10 mouse cellular contexts compared by ENCODE assay signal in the genomic region with DNA sequence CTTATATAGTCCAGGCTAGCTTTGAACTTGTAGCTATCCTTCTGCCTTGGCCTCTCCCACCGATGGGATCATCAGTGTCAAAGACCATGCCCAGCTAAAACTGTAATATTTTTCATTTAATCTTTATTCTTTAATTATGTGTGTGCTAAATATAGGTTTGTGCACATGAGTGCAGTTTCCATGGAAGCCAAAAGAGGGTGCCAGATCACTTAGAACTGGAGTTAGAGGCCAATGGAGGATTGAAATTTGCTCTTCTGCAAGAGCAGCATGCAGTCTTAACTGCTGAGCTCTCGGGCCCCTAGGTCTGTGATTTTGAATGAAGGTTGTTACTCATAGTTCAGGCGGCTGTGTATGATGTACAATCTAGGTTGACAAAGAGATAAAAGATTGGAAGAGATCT.
DNase-seq lines count a peak whose midpoint lies in the region; ATAC-seq and TF ChIP-seq lines count a peak whose summit lies in the region.
"Had no signal": no experiment of that assay in that cellular context is flagged by ENCODE, and none has a peak within 500 bp of the region (broad histone marks: within the 10 kb centered on the region; RNA-seq: fewer than 3 reads in every experiment).

No protein-coding gene starts in this region.

- no peaks in the 10 kb centered on the region for H3K9me3 ChIP-seq in kidney, embryonic 15.5 days (replicated peaks)
- H3K9me3 ChIP-seq in MEL (replicated peaks; ENCODE audit: insufficient read depth, low read length), result no peaks in the 10 kb centered on the region
- H3K9me3 ChIP-seq in forebrain, embryonic 10.5 days, result no peaks in the 10 kb centered on the region
- H3K9me3 ChIP-seq: heart, embryonic 10.5 days; neural tube, embryonic 12.5 days had no signal

- no peaks in the 10 kb centered on the region for H3K27me3 ChIP-seq in kidney, embryonic 15.5 days
- no peaks in the 10 kb centered on the region; a peak in 1 of 4 replicates for H3K27me3 ChIP-seq in MEL (ENCODE audit: control insufficient read depth in 1 of 2, insufficient read depth in 2 of 2, low read length in 2 of 2)
- no peaks in the 10 kb centered on the region for H3K27me3 ChIP-seq in forebrain, embryonic 10.5 days (ENCODE audit: poor library complexity, severe bottlenecking)
- H3K27me3 ChIP-seq: neural tube, embryonic 12.5 days had no signal

- TF ChIP-seq RAD21 in MEL (IDR thresholded peaks at IDR 0.05; ENCODE audit: low read depth, low read length), result peak; percentile 54

- WGBS in kidney, embryonic 15.5 days, result 75% methylated on average over 3 of the region's 3 CpGs
- 75% methylated on average over 3 of the region's 3 CpGs for WGBS in forebrain, embryonic 10.5 days

- no peak overlapping the region for H3K4me2 ChIP-seq in kidney, embryonic 15.5 days
- H3K4me2 ChIP-seq: neural tube, embryonic 12.5 days had no signal

- H3K4me1 ChIP-seq in kidney, embryonic 15.5 days, result no peaks in the 10 kb centered on the region
- H3K4me1 ChIP-seq in MEL (ENCODE audit: control insufficient read depth in 1 of 2, insufficient read depth in 2 of 2, low read length in 2 of 2), result no peaks in the 10 kb centered on the region
- peaks cover 2% of the 10 kb centered on the region; the same call in 1 of the 2 replicates for H3K4me1 ChIP-seq in forebrain, embryonic 10.5 days
- H3K4me1 ChIP-seq: heart, embryonic 10.5 days; neural tube, embryonic 12.5 days had no signal

- no peaks in the 10 kb centered on the region for H3K36me3 ChIP-seq in kidney, embryonic 15.5 days
- no peaks in the 10 kb centered on the region for H3K36me3 ChIP-seq in MEL (ENCODE audit: control insufficient read depth in 1 of 2, insufficient read depth in 2 of 2, low read length in 2 of 2)
- no peaks in the 10 kb centered on the region for H3K36me3 ChIP-seq in forebrain, embryonic 10.5 days (replicated peaks)
- H3K36me3 ChIP-seq: heart, embryonic 10.5 days; neural tube, embryonic 12.5 days had no signal

- TF ChIP-seq CTCF in MEL (IDR thresholded peaks at IDR 0.05 in 2 of 3, conservative IDR thresholded peaks at IDR 0.05 in 1 of 3; ENCODE audit: control insufficient read depth in 1 of 3, insufficient read depth in 1 of 3, low read depth in 2 of 3, low read length in 3 of 3, poor library complexity in 1 of 3, severe bottlenecking in 1 of 3), result peak in 2 of 3 experiments; percentile 11 to 45; a peak in 2 of 6 replicates

- no peak overlapping the region for H3K27ac ChIP-seq in kidney, embryonic 15.5 days
- no peak overlapping the region for H3K27ac ChIP-seq in MEL (ENCODE audit: control insufficient read depth, low read depth, low read length)
- H3K27ac ChIP-seq in forebrain, embryonic 10.5 days, result no peak overlapping the region
- H3K27ac ChIP-seq: heart, embryonic 10.5 days; neural tube, embryonic 12.5 days had no signal

- peak; percentile 9 for DNase-seq in kidney, adult 9 months
- DNase-seq in A20 (ENCODE audit: low read depth, low spot score) (peak; percentile 3), MEL (ENCODE audit: low read depth, low spot score) (peak; percentile 19)
- peak; percentile 4 for DNase-seq in induced T-regulatory cell, adult 2 months (ENCODE audit: low read depth)
- DNase-seq in spleen, postnatal 10 days (ENCODE audit: low spot score in 2 of 2), result no peak
- no peak for DNase-seq in forebrain, embryonic 10.5 days (ENCODE audit: extremely low spot score, low spot score)
- DNase-seq: adrenal gland, adult 2 months had no signal

- no peak for TF ChIP-seq EP300 in MEL (IDR thresholded peaks at IDR 0.05; ENCODE audit: low read depth in 1 of 2, low read length in 2 of 2)

- ATAC-seq in kidney, embryonic 15.5 days (replicated peaks; ENCODE audit: low FRiP score), result no peak

- no peak overlapping the region for H3K9ac ChIP-seq in kidney, embryonic 15.5 days
- no peak overlapping the region for H3K9ac ChIP-seq in MEL (ENCODE audit: control insufficient read depth, low read depth, low read length, poor library complexity, severe bottlenecking)
- H3K9ac ChIP-seq: neural tube, embryonic 12.5 days had no signal

- TF ChIP-seq POLR2A in MEL (IDR thresholded peaks at IDR 0.05; ENCODE audit: control insufficient read depth in 1 of 2, insufficient read depth in 1 of 2, low read depth in 1 of 2, low read length in 2 of 2, poor library complexity in 1 of 2), result no peak

- no peak overlapping the region for H3K4me3 ChIP-seq in kidney, embryonic 15.5 days (replicated peaks)
- no peak overlapping the region for H3K4me3 ChIP-seq in MEL (ENCODE audit: control insufficient read depth in 1 of 2, insufficient read depth in 1 of 2, low read depth in 2 of 2, low read length in 2 of 2)
- H3K4me3 ChIP-seq in forebrain, embryonic 10.5 days, result no peak overlapping the region
- H3K4me3 ChIP-seq: heart, embryonic 10.5 days; neural tube, embryonic 12.5 days had no signal

- H3K79me2 ChIP-seq in MEL (ENCODE audit: control insufficient read depth, insufficient read depth, low read length, poor library complexity), result no peaks in the 10 kb centered on the region

TF ChIP-seq in MEL, 35 proteins besides CTCF, POLR2A, EP300 and RAD21:
- no peak for TF ChIP-seq MEF2A (IDR thresholded peaks at IDR 0.05; ENCODE audit: extremely low read depth, insufficient replicate concordance, low read depth, low read length, poor library complexity, severe bottlenecking)
- no peak for TF ChIP-seq ELF1 (IDR thresholded peaks at IDR 0.05; ENCODE audit: low read depth, low read length)
- TF ChIP-seq SMC3 (IDR thresholded peaks at IDR 0.05; ENCODE audit: low read depth, low read length), result peak; percentile 33
- TF ChIP-seq MAX (IDR thresholded peaks at IDR 0.05; ENCODE audit: low read length), result no peak
- no peak for TF ChIP-seq ZKSCAN1 (IDR thresholded peaks at IDR 0.05; ENCODE audit: low read depth, low read length)
- TF ChIP-seq HCFC1 (IDR thresholded peaks at IDR 0.05; ENCODE audit: low read depth, low read length), result no peak
- 0 out of 2 replicates have a peak, but pooled peaks have one; percentile 12 for TF ChIP-seq ZC3H11A (IDR thresholded peaks at IDR 0.05; ENCODE audit: low read depth, low read length)
- no peak for TF ChIP-seq MXI1 (IDR thresholded peaks at IDR 0.05; ENCODE audit: low read depth, low read length)
- no peak for TF ChIP-seq E2F4 (IDR thresholded peaks at IDR 0.05; ENCODE audit: borderline replicate concordance, low read depth, low read length)
- TF ChIP-seq ZNF384 (IDR thresholded peaks at IDR 0.05; ENCODE audit: low read depth, low read length), result no peak
TF ChIP-seq in MEL: peak in this region for 2.

Comparison
In these comparisons a context has a peak if more than half of its experiments do, and no peak if none do; other contexts are left out.
1. DNase-seq: peak in kidney, adult 9 months (single experiment), A20 (single experiment), MEL (single experiment) and induced T-regulatory cell, adult 2 months (single experiment); none in spleen, postnatal 10 days (0 of 2) and forebrain, embryonic 10.5 days (single experiment).